Mouse (Mus musculus) cerebellum, postnatal 14 days (tissue): Measurements from ENCODE around the gene Dusp27.

Experiments
- DNase-seq, 2 experiments: peaks; one replicate each; pipeline ENCODE4 v3.0.0; 2021; ENCODE audit warnings: mixed read lengths in 2 of 2

Gene Dusp27

GRCm38 (mm10) chr1:166094462-166094861, 33.3 kb downstream of the Dusp27 start:
- no peak for DNase-seq

GRCm38 (mm10) chr1:166090306-166090705, 37.4 kb downstream of the Dusp27 start:
- no peak for DNase-seq

- no peak for DNase-seq
Observed at GRCm38 (mm10) chr1:166089739-166090138, 38.0 kb downstream of the Dusp27 start.

- no peak for DNase-seq
Observed at GRCm38 (mm10) chr1:166089337-166089736, 38.4 kb downstream of the Dusp27 start.

- DNase-seq: no peak
Observed at GRCm38 (mm10) chr1:166088446-166089170, 39.1 kb downstream of the Dusp27 start.

GRCm38 (mm10) chr1:166077052-166077735, 50.5 kb downstream of the Dusp27 start:
- no peak for DNase-seq

GRCm38 (mm10) chr1:166067856-166068440, 59.8 kb downstream of the Dusp27 start:
- no peak for DNase-seq

GRCm38 (mm10) chr1:166063870-166064269, 63.9 kb downstream of the Dusp27 start:
- no peak for DNase-seq

- DNase-seq: no peak
Observed at GRCm38 (mm10) chr1:166061532-166061931, 66.2 kb downstream of the Dusp27 start.

GRCm38 (mm10) chr1:166060406-166060805, 67.3 kb downstream of the Dusp27 start:
- DNase-seq: no peak

GRCm38 (mm10) chr1:166056098-166056756, 71.5 kb downstream of the Dusp27 start:
- peak in 1 of 2 experiments; percentile 27 for DNase-seq

- no peak for DNase-seq
Observed at GRCm38 (mm10) chr1:166053285-166053955, 74.3 kb downstream of the Dusp27 start.

GRCm38 (mm10) chr1:166049046-166049827, 78.5 kb downstream of the Dusp27 start:
- DNase-seq: no peak

GRCm38 (mm10) chr1:166048230-166048911, 79.4 kb downstream of the Dusp27 start:
- DNase-seq: no peak
